Mouse (Mus musculus): ENCODE measurements around the gene Zfp622. TPM values are rescaled to one million over a fixed set of nuclear protein-coding genes. Genes with fewer than 3 reads are reported as not detected.

The Zfp622 gene
- 10 to 100 TPM; 46.2 to 54.1 (median 51.5) TPM for total RNA-seq (2022)

GRCm38 (mm10) chr15:25984067-25984733 is at the start of gene Zfp622:
Zfp622 (plus strand) TSS chr15:25984366.
- peak; percentile 96 to 97 for DNase-seq (ENCODE audit: low spot score in 2 of 2)

GRCm38 (mm10) chr15:25934411-25934810 is 49.8 kb upstream of the Zfp622 start:
- no peak for DNase-seq (ENCODE audit: low spot score in 2 of 2)

- DNase-seq (ENCODE audit: low spot score in 2 of 2): no peak
These were observed 45.7 kb upstream of the Zfp622 start for GRCm38 (mm10) chr15:25938496-25938895.

- no peak for DNase-seq (ENCODE audit: low spot score in 2 of 2)
These were observed 43.5 kb upstream of the Zfp622 start for GRCm38 (mm10) chr15:25940397-25941377.

- DNase-seq (ENCODE audit: low spot score in 2 of 2): no peak
These were observed 42.7 kb upstream of the Zfp622 start for GRCm38 (mm10) chr15:25941514-25941913.

- no peak for DNase-seq (ENCODE audit: low spot score in 2 of 2)
These were observed 41.8 kb upstream of the Zfp622 start for GRCm38 (mm10) chr15:25942415-25942814.

- DNase-seq (ENCODE audit: low spot score in 2 of 2): no peak
These were observed 40.6 kb upstream of the Zfp622 start for GRCm38 (mm10) chr15:25943386-25944137.

- DNase-seq (ENCODE audit: low spot score in 2 of 2): no peak
These were observed 38.9 kb upstream of the Zfp622 start for GRCm38 (mm10) chr15:25945224-25945623.

- no peak for DNase-seq (ENCODE audit: low spot score in 2 of 2)
These were observed 37.7 kb upstream of the Zfp622 start for GRCm38 (mm10) chr15:25946482-25946881.

- no peak for DNase-seq (ENCODE audit: low spot score in 2 of 2)
These were observed 36.8 kb upstream of the Zfp622 start for GRCm38 (mm10) chr15:25947383-25947782.

- DNase-seq (ENCODE audit: low spot score in 2 of 2): no peak
These were observed 35.6 kb upstream of the Zfp622 start for GRCm38 (mm10) chr15:25948257-25949223.

- no peak for DNase-seq (ENCODE audit: low spot score in 2 of 2)
These were observed 34.5 kb upstream of the Zfp622 start for GRCm38 (mm10) chr15:25949696-25950095.

- no peak for DNase-seq (ENCODE audit: low spot score in 2 of 2)
These were observed 33.6 kb upstream of the Zfp622 start for GRCm38 (mm10) chr15:25950584-25950983.

GRCm38 (mm10) chr15:25951037-25951436 is 33.1 kb upstream of the Zfp622 start:
- no peak for DNase-seq (ENCODE audit: low spot score in 2 of 2)

GRCm38 (mm10) chr15:25956001-25956400 is 28.2 kb upstream of the Zfp622 start:
- no peak for DNase-seq (ENCODE audit: low spot score in 2 of 2)

GRCm38 (mm10) chr15:25956422-25957117 is 27.6 kb upstream of the Zfp622 start:
- DNase-seq (ENCODE audit: low spot score in 2 of 2): no peak

GRCm38 (mm10) chr15:25957651-25958050 is 26.5 kb upstream of the Zfp622 start:
- DNase-seq (ENCODE audit: low spot score in 2 of 2): no peak

GRCm38 (mm10) chr15:25959375-25959774 is 24.8 kb upstream of the Zfp622 start:
- no peak for DNase-seq (ENCODE audit: low spot score in 2 of 2)

- no peak for DNase-seq (ENCODE audit: low spot score in 2 of 2)
These were observed 23.9 kb upstream of the Zfp622 start for GRCm38 (mm10) chr15:25960231-25960630.
